Mouse (Mus musculus): ENCODE measurements at regions not wholly inside any gene's neighbourhood (a gene's known extent, or its start where the extent isn't known, plus 50 kb on each side); places are given as distances from the start of the nearest gene placed in this dataset.

GRCm38 (mm10) chr16:21294677-21295411 is 90.3 kb downstream of the Ephb3 start:
- Histone ChIP-seq H3K4me2 (ENCODE audit: low read depth, low read length) (peak overlapping the region; percentile 24; the same call in 1 of the 2 replicates), H3K36me3 (ENCODE audit: control insufficient read depth, insufficient read depth, low read length) (no peaks in the 10 kb centered on the region), H3K4me1 (replicated peaks; ENCODE audit: control insufficient read depth, insufficient read depth, low read length) (peaks cover 48% of the 10 kb centered on the region), H3K9me3 (ENCODE audit: control insufficient read depth, low read length) (no peaks in the 10 kb centered on the region), H3K27me3 (ENCODE audit: control insufficient read depth, insufficient read depth, low read depth, low read length) (no peaks in the 10 kb centered on the region), H3K9ac (ENCODE audit: low read length) (peak overlapping the region; percentile 37), H3K27ac (ENCODE audit: low read length) (peak overlapping the region; percentile 69), H3K4me3 (ENCODE audit: low read length) (no peak overlapping the region)
- WGBS: 11% methylated on average over 9 of the region's 9 CpGs
- ATAC-seq (ENCODE audit: low read depth): peak; percentile 77

GRCm38 (mm10) chr16:21295956-21296733 is 91.6 kb downstream of the Ephb3 start:
- Histone ChIP-seq H3K27ac (ENCODE audit: low read length) (no peak overlapping the region), H3K27me3 (ENCODE audit: control insufficient read depth, insufficient read depth, low read depth, low read length) (no peaks in the 10 kb centered on the region), H3K9me3 (ENCODE audit: control insufficient read depth, low read length) (no peaks in the 10 kb centered on the region), H3K4me3 (ENCODE audit: low read length) (no peak overlapping the region), H3K9ac (ENCODE audit: low read length) (no peak overlapping the region), H3K4me2 (ENCODE audit: low read depth, low read length) (no peak overlapping the region), H3K4me1 (replicated peaks; ENCODE audit: control insufficient read depth, insufficient read depth, low read length) (peaks cover 36% of the 10 kb centered on the region), H3K36me3 (ENCODE audit: control insufficient read depth, insufficient read depth, low read length) (no peaks in the 10 kb centered on the region)
- 0 out of 2 replicates have a peak, but pooled peaks have one; percentile 4 for ATAC-seq (ENCODE audit: low read depth)
- 50% methylated on average over 13 of the region's 13 CpGs for WGBS

- Histone ChIP-seq H3K9ac (ENCODE audit: low read length) (no peak overlapping the region), H3K27ac (ENCODE audit: low read length) (no peak overlapping the region), H3K4me3 (ENCODE audit: low read length) (no peak overlapping the region), H3K27me3 (ENCODE audit: control insufficient read depth, insufficient read depth, low read depth, low read length) (no peaks in the 10 kb centered on the region), H3K36me3 (ENCODE audit: control insufficient read depth, insufficient read depth, low read length) (no peaks in the 10 kb centered on the region), H3K4me2 (ENCODE audit: low read depth, low read length) (no peak overlapping the region), H3K4me1 (replicated peaks; ENCODE audit: control insufficient read depth, insufficient read depth, low read length) (peaks cover 36% of the 10 kb centered on the region), H3K9me3 (ENCODE audit: control insufficient read depth, low read length) (no peaks in the 10 kb centered on the region)
- no peak for ATAC-seq (ENCODE audit: low read depth)
- 74% methylated on average over 3 of the region's 3 CpGs for WGBS
Observed at GRCm38 (mm10) chr16:21296786-21297185, 92.2 kb downstream of the Ephb3 start.

GRCm38 (mm10) chr16:21298866-21299265 is 94.3 kb downstream of the Ephb3 start:
- Histone ChIP-seq H3K4me3 (ENCODE audit: low read length) (no peak overlapping the region), H3K9ac (ENCODE audit: low read length) (no peak overlapping the region), H3K27me3 (ENCODE audit: control insufficient read depth, insufficient read depth, low read depth, low read length) (no peaks in the 10 kb centered on the region), H3K9me3 (ENCODE audit: control insufficient read depth, low read length) (no peaks in the 10 kb centered on the region), H3K4me1 (replicated peaks; ENCODE audit: control insufficient read depth, insufficient read depth, low read length) (peaks cover 22% of the 10 kb centered on the region), H3K4me2 (ENCODE audit: low read depth, low read length) (no peak overlapping the region), H3K27ac (ENCODE audit: low read length) (no peak overlapping the region), H3K36me3 (ENCODE audit: control insufficient read depth, insufficient read depth, low read length) (no peaks in the 10 kb centered on the region)
- ATAC-seq (ENCODE audit: low read depth): no peak
- WGBS: 63% methylated on average over 7 of the region's 7 CpGs

GRCm38 (mm10) chr16:21305859-21306258 is 101.3 kb downstream of the Ephb3 start:
- no peak for ATAC-seq (ENCODE audit: low read depth)
- H3K4me3 ChIP-seq (ENCODE audit: low read length): no peak overlapping the region
- H3K36me3 ChIP-seq (ENCODE audit: control insufficient read depth, insufficient read depth, low read length): no peaks in the 10 kb centered on the region; the same call in 1 of the 2 replicates
- H3K27me3 ChIP-seq (ENCODE audit: control insufficient read depth, insufficient read depth, low read depth, low read length): no peaks in the 10 kb centered on the region
- 90% methylated on average over 3 of the region's 3 CpGs for WGBS
- H3K9ac ChIP-seq (ENCODE audit: low read length): no peak overlapping the region
- H3K4me1 ChIP-seq (replicated peaks; ENCODE audit: control insufficient read depth, insufficient read depth, low read length): peaks cover 7% of the 10 kb centered on the region
- peaks cover 3% of the 10 kb centered on the region; the same call in 1 of the 2 replicates for H3K9me3 ChIP-seq (ENCODE audit: control insufficient read depth, low read length)
- H3K4me2 ChIP-seq (ENCODE audit: low read depth, low read length): no peak overlapping the region
- H3K27ac ChIP-seq (ENCODE audit: low read length): no peak overlapping the region

GRCm38 (mm10) chr16:21308513-21308912 is 104.0 kb downstream of the Ephb3 start:
- peaks cover 13% of the 10 kb centered on the region for H3K4me1 ChIP-seq (replicated peaks; ENCODE audit: control insufficient read depth, insufficient read depth, low read length)
- no peak overlapping the region for H3K27ac ChIP-seq (ENCODE audit: low read length)
- H3K9ac ChIP-seq (ENCODE audit: low read length): no peak overlapping the region
- H3K9me3 ChIP-seq (ENCODE audit: control insufficient read depth, low read length): peaks cover 3% of the 10 kb centered on the region; the same call in 1 of the 2 replicates
- 77% methylated on average over 8 of the region's 8 CpGs for WGBS
- H3K36me3 ChIP-seq (ENCODE audit: control insufficient read depth, insufficient read depth, low read length): no peaks in the 10 kb centered on the region; the same call in 1 of the 2 replicates
- no peak overlapping the region for H3K4me2 ChIP-seq (ENCODE audit: low read depth, low read length)
- no peak overlapping the region for H3K4me3 ChIP-seq (ENCODE audit: low read length)
- no peaks in the 10 kb centered on the region for H3K27me3 ChIP-seq (ENCODE audit: control insufficient read depth, insufficient read depth, low read depth, low read length)
- no peak for ATAC-seq (ENCODE audit: low read depth)

GRCm38 (mm10) chr16:21310636-21311615 is 106.4 kb downstream of the Ephb3 start:
- Histone ChIP-seq H3K9ac (ENCODE audit: low read length) (peak overlapping the region; percentile 74), H3K4me1 (replicated peaks; ENCODE audit: control insufficient read depth, insufficient read depth, low read length) (peaks cover 21% of the 10 kb centered on the region), H3K27ac (ENCODE audit: low read length) (peak overlapping the region; percentile 87), H3K9me3 (ENCODE audit: control insufficient read depth, low read length) (no peaks in the 10 kb centered on the region), H3K4me2 (ENCODE audit: low read depth, low read length) (peak overlapping the region; percentile 78), H3K4me3 (ENCODE audit: low read length) (peak overlapping the region; percentile 45), H3K27me3 (ENCODE audit: control insufficient read depth, insufficient read depth, low read depth, low read length) (no peaks in the 10 kb centered on the region), H3K36me3 (ENCODE audit: control insufficient read depth, insufficient read depth, low read length) (no peaks in the 10 kb centered on the region)
- 2% methylated on average over 35 of the region's 35 CpGs for WGBS
- peak; percentile 90 for ATAC-seq (ENCODE audit: low read depth)

GRCm38 (mm10) chr16:21311781-21312180 is 107.2 kb downstream of the Ephb3 start:
- H3K36me3 ChIP-seq (ENCODE audit: control insufficient read depth, insufficient read depth, low read length): no peaks in the 10 kb centered on the region
- H3K4me2 ChIP-seq (ENCODE audit: low read depth, low read length): no peak overlapping the region

More at GRCm38 (mm10) chr16:21311781-21312180, 107.2 kb downstream of the Ephb3 start:
- H3K4me3 ChIP-seq (ENCODE audit: low read length): no peak overlapping the region
- H3K9me3 ChIP-seq (ENCODE audit: control insufficient read depth, low read length): no peaks in the 10 kb centered on the region
- no peaks in the 10 kb centered on the region for H3K27me3 ChIP-seq (ENCODE audit: control insufficient read depth, insufficient read depth, low read depth, low read length)
- ATAC-seq (ENCODE audit: low read depth): no peak
- H3K27ac ChIP-seq (ENCODE audit: low read length): peak overlapping the region; percentile 87; the same call in 1 of the 2 replicates
- H3K9ac ChIP-seq (ENCODE audit: low read length): no peak overlapping the region
- H3K4me1 ChIP-seq (replicated peaks; ENCODE audit: control insufficient read depth, insufficient read depth, low read length): peaks cover 23% of the 10 kb centered on the region

Measured in lung, embryonic 16.5 days (tissue).